Mouse (Mus musculus): ENCODE results near the gene Hyal3.
"Not testable (repeated sequence)": the region's sequence is repeated elsewhere in the genome, so short reads cannot be mapped to it uniquely, and the experiment has no call there.

Hyal3 gene

DNA sequence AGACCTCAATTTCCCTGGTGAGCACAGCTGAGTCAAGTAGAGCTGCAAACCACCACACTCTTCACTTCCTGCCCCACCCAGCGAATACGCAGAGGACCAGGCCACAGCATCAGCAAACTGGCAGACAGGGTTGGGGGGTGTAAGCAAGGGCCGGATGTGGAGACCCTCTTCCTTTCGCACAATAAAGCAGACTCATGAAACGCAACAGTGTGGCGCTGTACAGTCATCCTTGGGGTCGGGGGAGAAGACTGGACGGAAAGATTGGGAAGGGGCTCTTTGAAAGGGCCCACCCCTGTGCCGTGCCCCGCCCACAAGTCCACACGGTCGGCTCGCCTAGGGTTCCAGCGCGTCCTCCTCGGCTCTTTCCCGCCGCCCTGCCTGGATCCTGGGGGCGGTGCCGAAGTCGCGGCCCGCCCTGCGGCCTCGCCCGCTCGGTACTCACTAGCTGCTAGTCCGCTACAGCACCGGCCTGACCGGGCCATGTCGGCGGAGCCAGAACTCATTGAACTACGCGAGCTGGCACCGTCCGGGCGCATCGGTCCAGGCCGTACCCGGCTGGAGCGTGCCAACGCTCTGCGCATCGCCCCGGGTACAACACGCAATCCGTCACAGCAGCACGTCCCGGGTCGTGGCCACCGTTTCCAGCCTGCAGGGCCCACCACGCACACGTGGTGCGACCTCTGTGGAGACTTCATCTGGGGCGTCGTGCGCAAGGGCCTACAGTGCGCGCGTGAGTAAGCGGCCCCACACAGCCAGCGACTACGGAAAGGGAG lies 29.3 kb upstream of the Hyal3 start, which contains the start of gene Rassf1:
TSS of gene Rassf1 (plus strand) at position 439 of the 773 bp plus-strand sequence.
- peak in 1 of 2 experiments; percentile 42 for DNase-seq

- no peak for DNase-seq
These were observed 28.7 kb upstream of the Hyal3 start for GRCm38 (mm10) chr9:107551890-107552355.

DNA sequence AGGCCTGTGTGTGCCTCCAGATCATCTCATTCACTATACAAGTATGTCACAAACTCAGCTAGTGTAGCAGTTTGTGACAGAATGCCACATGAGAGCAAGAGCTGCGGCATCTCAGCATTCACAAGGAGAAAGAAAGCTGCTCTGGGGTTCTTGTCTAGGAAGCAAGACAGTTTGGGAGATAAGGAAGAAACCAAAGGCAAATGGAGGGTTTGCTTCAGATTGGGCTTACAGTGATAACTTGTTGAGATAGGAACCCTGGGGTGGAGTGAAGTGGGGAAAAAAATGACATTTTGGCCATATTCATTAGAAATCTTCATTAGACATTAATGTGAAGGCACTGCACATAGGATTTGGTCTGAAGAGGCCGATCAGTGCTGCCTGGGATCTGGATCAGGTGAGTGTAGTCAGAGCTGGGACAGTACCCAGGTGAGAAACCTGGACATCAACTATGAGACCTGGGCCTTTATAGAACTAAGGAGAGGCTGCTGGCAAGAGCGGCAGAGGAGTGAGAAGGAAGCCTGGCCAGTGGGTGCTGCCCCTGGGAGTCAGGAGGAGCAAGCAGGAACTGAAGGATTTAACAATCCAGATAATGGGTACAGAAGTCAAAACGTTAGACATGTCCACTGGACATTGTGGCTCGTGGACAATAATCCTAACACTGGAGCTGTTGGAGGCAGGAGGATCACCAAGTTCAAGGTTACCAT lies 27.8 kb upstream of the Hyal3 start:
- no peak for DNase-seq

- DNase-seq = peak in 1 of 2 experiments; percentile 61
These were observed 26.9 kb upstream of the Hyal3 start for GRCm38 (mm10) chr9:107553541-107554318.

GRCm38 (mm10) chr9:107554319-107554825 lies 26.2 kb upstream of the Hyal3 start:
- peak; percentile 96 to 97 for DNase-seq

DNA sequence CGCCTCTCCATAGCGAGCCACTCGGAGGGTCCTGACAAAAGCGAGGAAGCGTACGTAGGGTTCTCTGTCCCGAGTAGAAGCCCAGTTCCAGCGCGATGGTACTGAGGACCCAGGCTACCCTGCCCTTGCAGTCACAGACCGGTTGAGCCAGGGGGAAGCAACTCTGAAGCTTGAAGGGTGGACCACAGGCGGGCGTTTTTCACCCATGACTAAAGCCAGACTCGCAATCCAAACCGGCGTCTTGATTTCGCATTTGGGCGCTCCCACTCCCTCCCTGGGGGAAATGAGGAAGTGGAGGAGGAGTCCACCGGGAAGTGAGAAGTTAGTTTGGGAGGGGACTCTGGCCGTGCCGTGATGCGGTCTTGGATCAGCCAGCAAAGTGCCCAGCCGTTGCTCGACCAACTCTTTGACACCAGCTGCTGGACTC lies 25.6 kb upstream of the Hyal3 start:
- no peak for DNase-seq

DNA sequence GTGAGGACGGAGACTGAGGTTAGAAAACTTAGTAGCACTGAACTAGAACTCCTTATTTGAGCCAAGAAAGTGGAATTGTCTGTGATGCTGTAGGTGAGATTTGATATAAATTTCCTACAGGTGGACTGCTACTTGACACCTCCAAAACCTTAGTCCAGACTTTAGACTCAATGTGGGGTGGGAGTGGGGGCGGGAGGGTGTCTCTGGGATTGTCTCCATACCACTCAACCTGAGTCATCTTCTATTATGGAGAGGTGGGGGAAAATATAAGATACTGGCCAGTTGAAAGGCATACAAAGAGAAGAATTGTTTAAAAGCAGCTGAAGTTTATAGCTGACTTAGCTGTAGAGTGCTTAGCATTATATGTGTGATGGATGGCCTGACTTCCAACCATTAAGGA lies 24.9 kb upstream of the Hyal3 start:
- DNase-seq = no peak

- DNase-seq = no peak
These were observed 24.3 kb upstream of the Hyal3 start for GRCm38 (mm10) chr9:107556346-107556745.

DNA sequence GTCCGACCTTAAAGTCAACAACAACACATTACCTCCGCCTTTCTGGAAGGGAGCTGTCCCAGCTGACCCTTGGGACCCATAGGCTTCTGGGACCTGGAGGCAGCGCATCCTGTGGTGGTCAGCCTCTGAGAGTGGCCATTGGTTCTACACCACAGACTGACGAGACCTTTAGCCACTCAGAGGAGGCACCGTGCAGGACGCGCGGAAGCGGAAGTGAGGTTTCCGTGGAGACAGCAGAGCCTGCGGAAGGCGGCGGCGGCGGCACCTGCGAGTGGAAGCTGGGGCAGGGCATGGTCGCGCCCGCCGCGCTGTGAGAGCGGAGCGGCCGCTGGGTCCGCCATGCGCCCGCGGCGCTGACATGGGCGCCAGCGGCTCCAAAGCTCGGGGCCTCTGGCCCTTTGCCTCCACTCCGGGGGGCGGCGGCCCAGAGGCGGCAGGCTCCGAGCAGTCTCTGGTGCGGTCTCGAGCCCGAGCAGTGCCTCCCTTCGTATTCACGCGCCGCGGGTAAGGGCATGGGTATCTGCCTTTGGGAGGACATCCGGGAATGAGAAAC lies 17.5 kb upstream of the Hyal3 start, which contains the start of gene Tusc2:
TSS of gene Tusc2 (plus strand) at position 227 of the 553 bp plus-strand sequence.
- peak; percentile 94 to 95 for DNase-seq

- DNase-seq = not testable (repeated sequence)
These were observed 15.1 kb upstream of the Hyal3 start for GRCm38 (mm10) chr9:107565556-107565955.

DNA sequence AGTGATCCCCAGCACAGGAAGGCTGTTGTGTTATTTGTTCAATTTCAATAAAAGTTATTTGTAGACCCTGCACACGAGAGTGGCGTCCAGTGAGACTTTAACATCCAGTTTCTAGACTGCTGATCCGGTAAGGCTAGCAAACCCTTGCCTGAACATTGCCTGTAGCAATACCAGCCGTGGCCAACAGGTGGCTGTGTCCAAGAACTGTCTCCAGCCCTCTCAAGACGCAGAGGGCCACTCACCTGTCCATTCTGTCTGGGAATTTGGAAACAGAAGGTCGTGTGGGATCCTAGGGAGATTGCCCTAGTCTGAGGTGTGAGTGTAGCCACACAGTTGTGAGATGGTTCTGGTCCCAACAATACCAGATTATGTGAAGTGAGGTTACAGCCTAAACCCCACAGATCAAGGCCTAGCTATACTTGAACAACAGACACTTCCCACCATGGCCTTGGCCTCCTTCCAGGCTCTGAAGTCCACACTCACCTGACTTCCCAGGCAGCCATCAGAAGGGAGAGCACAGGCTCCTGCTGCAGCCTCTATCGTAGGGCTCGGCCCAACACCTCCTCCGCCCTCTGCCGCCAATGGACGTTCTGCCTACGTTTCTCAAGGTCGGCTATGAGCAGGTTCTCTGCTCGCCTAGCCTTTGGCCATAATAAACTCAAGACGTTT lies 14.4 kb upstream of the Hyal3 start:
- DNase-seq = peak; percentile 89 to 93

DNA sequence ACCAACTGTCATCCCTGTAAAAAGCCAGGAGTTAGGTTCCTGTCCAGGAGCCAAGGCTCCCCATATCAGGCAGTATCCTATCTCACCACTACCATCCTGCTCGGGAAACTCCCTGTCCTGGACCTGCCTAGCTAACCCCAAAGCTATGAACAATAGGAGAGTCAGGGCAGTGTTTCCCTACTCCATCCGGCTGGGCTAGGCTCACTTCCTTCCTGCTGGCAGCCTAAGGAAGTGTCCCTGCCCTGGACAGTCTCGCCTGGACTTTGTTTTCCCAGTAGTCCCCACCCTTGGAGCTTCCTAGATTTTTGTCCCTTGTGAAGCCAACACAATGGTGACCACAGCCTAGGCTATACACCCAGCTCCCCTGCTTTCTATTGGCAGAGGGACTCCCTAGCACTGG lies 13.8 kb upstream of the Hyal3 start:
- DNase-seq = no peak

- DNase-seq = no peak
These were observed 12.8 kb upstream of the Hyal3 start, which contains the start of gene Hyal2 for GRCm38 (mm10) chr9:107567702-107568319. Hyal2 (plus strand) TSS chr9:107567945.

- DNase-seq = peak; percentile 86 to 88
These were observed 12.0 kb upstream of the Hyal3 start for GRCm38 (mm10) chr9:107568331-107569261.

DNA sequence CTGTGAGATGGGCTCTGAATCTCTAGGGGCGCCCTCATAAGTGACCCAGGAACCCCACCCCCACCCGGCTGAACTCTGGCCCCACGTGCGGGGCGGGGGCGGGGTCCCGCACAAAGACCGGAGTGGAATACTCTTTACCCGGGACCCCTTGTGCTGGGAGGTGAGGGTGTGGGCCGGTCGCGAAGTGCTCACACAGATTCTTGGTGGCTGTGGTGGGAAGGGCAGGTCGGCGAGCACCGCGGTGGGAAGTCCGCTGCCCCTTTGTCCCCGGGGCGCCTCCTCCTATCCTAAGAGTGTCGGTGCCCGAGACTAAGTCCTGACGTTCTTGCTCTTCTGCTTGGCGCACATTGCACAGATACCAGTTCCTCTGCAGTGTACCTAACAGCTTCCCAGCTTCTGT lies 11.3 kb upstream of the Hyal3 start:
- peak in 1 of 2 experiments; percentile 52 for DNase-seq

- no peak for DNase-seq
These were observed 10.6 kb upstream of the Hyal3 start for GRCm38 (mm10) chr9:107570016-107570415.

DNA sequence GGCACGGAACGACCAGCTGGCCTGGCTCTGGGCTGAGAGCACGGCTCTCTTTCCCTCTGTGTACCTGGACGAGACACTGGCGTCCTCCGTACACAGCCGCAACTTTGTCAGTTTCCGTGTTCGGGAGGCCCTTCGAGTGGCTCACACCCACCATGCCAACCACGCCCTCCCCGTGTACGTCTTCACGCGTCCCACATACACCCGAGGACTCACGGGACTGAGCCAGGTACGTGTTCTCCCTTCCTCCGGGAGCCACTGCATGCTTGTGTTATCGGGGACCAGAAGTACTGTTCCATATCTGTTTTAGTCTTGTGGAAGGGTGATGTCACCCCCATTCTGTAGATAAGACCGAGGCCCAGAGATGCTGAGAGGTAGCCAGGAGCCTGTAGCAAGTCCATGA lies 9.8 kb upstream of the Hyal3 start:
- no peak for DNase-seq

GRCm38 (mm10) chr9:107571534-107572326 lies 8.9 kb upstream of the Hyal3 start:
- no peak for DNase-seq

- DNase-seq = no peak
These were observed 8.3 kb upstream of the Hyal3 start for GRCm38 (mm10) chr9:107572327-107572662.

Data from cerebellum, postnatal 14 days (tissue).